Mouse (Mus musculus) ES-E14 (cell line): ENCODE measurements around the gene Gm10721. TPM values are rescaled to one million over a fixed set of nuclear protein-coding genes. Genes with fewer than 3 reads are reported as not detected.
"Not testable (repeated sequence)": the region's sequence is repeated elsewhere in the genome, so short reads cannot be mapped to it uniquely, and the experiment has no call there.

Experiments used
- DNase-seq: peaks from one replicate; pipeline ENCODE4 v3.0.0-alpha.2; 2013; ENCODE audit warnings: low read depth, low spot score
- H3K27ac ChIP-seq: 2 replicates; pipeline ENCODE4 v1.5.1; 2012; ENCODE audit warnings: low read depth, mild to moderate bottlenecking, low read length, moderate library complexity, mixed read lengths; ENCODE audit not compliant: poor library complexity, insufficient read depth, severe bottlenecking
- H3K36me3 ChIP-seq: 2 replicates; pipeline ENCODE4 v1.6.1; 2012; ENCODE audit warnings: mild to moderate bottlenecking, low read length, moderate library complexity, mixed read lengths; ENCODE audit not compliant: control insufficient read depth, poor library complexity, insufficient read depth, severe bottlenecking
- H3K4me1 ChIP-seq, 2 experiments: fragments of 150-350 bp in 1 of 2; sonication (generic) in 1 of 2; 2 replicates each; pipeline ENCODE4 v1.6.1; 2012; ENCODE audit warnings: low read length in 2 of 2, mild to moderate bottlenecking in 1 of 2, mixed read lengths in 1 of 2; ENCODE audit not compliant: control insufficient read depth in 2 of 2, insufficient read depth in 2 of 2, poor library complexity in 1 of 2
- H3K4me3 ChIP-seq, 2 experiments: fragments of 150-350 bp in 1 of 2; sonication (generic) in 1 of 2; 2 replicates each; pipeline ENCODE4 v1.5.1; 2012; ENCODE audit warnings: low read length in 2 of 2, low read depth in 1 of 2, mild to moderate bottlenecking in 1 of 2, mixed read lengths in 1 of 2; ENCODE audit not compliant: insufficient read depth in 1 of 2, poor library complexity in 1 of 2, severe bottlenecking in 1 of 2
- H3K9ac ChIP-seq: 2 replicates; pipeline ENCODE4 v1.6.1; 2012; ENCODE audit warnings: low read depth, mild to moderate bottlenecking, low read length, mixed read lengths; ENCODE audit not compliant: poor library complexity, insufficient read depth, severe bottlenecking
- H3K9me3 ChIP-seq: fragments of 150-350 bp; sonication (generic); 2 replicates; pipeline ENCODE4 v1.6.1; 2012; ENCODE audit warnings: low read depth, mild to moderate bottlenecking, low read length; ENCODE audit not compliant: control insufficient read depth, insufficient read depth
- in situ Hi-C, 2 experiments: fragments of 600-800 bp; cut with MboI; formaldehyde crosslinking; loops; one replicate each; pipeline ENCODE4 v1.15.1; 2025; ENCODE audit warnings: low sequenced_read_pairs in 2 of 2, inconsistent platforms in 1 of 2; ENCODE audit not compliant: unreplicated experiment in 2 of 2
- total RNA-seq: library from RNA; depleted of rRNA; stranded (reverse); fragments of 300-350 nt; gene quantifications from 2 replicates; pipeline ENCODE4 v1.2.3, GENCODE M21; 2012; rRNA removed

The Gm10721 gene
- total RNA-seq, 1 experiment, result 0.76 TPM

GRCm38 (mm10) chr9:3030677-3031318 lies 17.9 kb downstream of the Gm10721 start:
- in situ Hi-C loops, H3K9ac ChIP-seq, H3K4me1 ChIP-seq, H3K9me3 ChIP-seq, DNase-seq, H3K27ac ChIP-seq, H3K4me3 ChIP-seq, H3K36me3 ChIP-seq: not testable (repeated sequence)

- H3K4me3 ChIP-seq, H3K4me1 ChIP-seq, H3K9me3 ChIP-seq, H3K9ac ChIP-seq, H3K36me3 ChIP-seq, in situ Hi-C loops, H3K27ac ChIP-seq, DNase-seq: not testable (repeated sequence)
Measured at GRCm38 (mm10) chr9:3034299-3034698, 21.4 kb downstream of the Gm10721 start, which contains the start of gene Gm17535. TSS of gene Gm17535 (plus strand) at chr9:3034599.

- H3K36me3 ChIP-seq, H3K4me1 ChIP-seq, H3K9me3 ChIP-seq, H3K4me3 ChIP-seq, H3K27ac ChIP-seq, H3K9ac ChIP-seq, in situ Hi-C loops, DNase-seq: not testable (repeated sequence)
Measured at GRCm38 (mm10) chr9:3036577-3036976, 23.6 kb downstream of the Gm10721 start, which contains the start of gene Gm10715. TSS of gene Gm10715 (plus strand) at chr9:3036877.

GRCm38 (mm10) chr9:3038161-3038560 lies 25.2 kb downstream of the Gm10721 start:
- DNase-seq, H3K9me3 ChIP-seq, H3K9ac ChIP-seq, H3K4me3 ChIP-seq, H3K27ac ChIP-seq, H3K4me1 ChIP-seq, in situ Hi-C loops, H3K36me3 ChIP-seq: not testable (repeated sequence)

Other genes starting within 250 kb of the Gm10721 start
- not detected in 2 replicates for gene Gm10722, start 12.2 kb upstream of the Gm10721 start, total RNA-seq
- 0.40 TPM in 1 of 2 replicates, not detected in the other for gene Gm11168, start 9.8 kb upstream of the Gm10721 start, total RNA-seq
- 0.85 TPM in 1 of 2 replicates, not detected in the other for gene Gm10720, start 2.5 kb downstream of the Gm10721 start, total RNA-seq
- 3.4 and 7.4 TPM in 2 replicates for gene Gm10719, start 4.3 kb downstream of the Gm10721 start, total RNA-seq
- 3.5 and 9.1 TPM in 2 replicates for gene Gm10718, start 10.4 kb downstream of the Gm10721 start, total RNA-seq
- gene Gm10717, start 12.3 kb downstream of the Gm10721 start, total RNA-seq, result not detected in 2 replicates
- gene Gm17535, start 21.5 kb downstream of the Gm10721 start, total RNA-seq, result not detected in 2 replicates
- not detected in 2 replicates for gene Gm10715, start 23.7 kb downstream of the Gm10721 start, total RNA-seq